Mouse (Mus musculus) heart, embryonic 12.5 days (tissue): ENCODE data around the gene Med27. TPM values are rescaled to one million over a fixed set of nuclear protein-coding genes. Genes with fewer than 3 reads are reported as not detected.
A peak's percentile ranks its signal among the peaks of the same experiment; 100 is the strongest.
"Not testable (repeated sequence)": the region's sequence is repeated elsewhere in the genome, so short reads cannot be mapped to it uniquely, and the experiment has no call there.

Experiments used
- ATAC-seq: fragments of 200-750 bp; cut with Nextera tagmentation; 2 replicates; pipeline ENCODE4 v1.8.0; 2017; ENCODE audit warnings: moderate TSS enrichment, moderate library complexity; ENCODE audit not compliant: insufficient number of reproducible peaks, low FRiP score
- H3K27ac ChIP-seq: fragments of 300-500 bp; sonication (generic); 2 replicates; pipeline ENCODE4 v1.5.1; 2016; ENCODE audit warnings: mild to moderate bottlenecking, moderate library complexity; ENCODE audit not compliant: poor library complexity, severe bottlenecking
- H3K27me3 ChIP-seq: fragments of 300-500 bp; sonication (generic); replicated peaks from 2 replicates; pipeline ENCODE4 v1.6.1; 2016; ENCODE audit warnings: mild to moderate bottlenecking, moderate library complexity
- H3K36me3 ChIP-seq: fragments of 300-500 bp; sonication (generic); 2 replicates; pipeline ENCODE4 v1.6.1; 2016; ENCODE audit warnings: mild to moderate bottlenecking, moderate library complexity
- H3K4me1 ChIP-seq: fragments of 300-500 bp; sonication (generic); replicated peaks from 2 replicates; pipeline ENCODE4 v1.6.1; 2016; ENCODE audit warnings: mild to moderate bottlenecking
- H3K4me2 ChIP-seq: fragments of 300-500 bp; sonication (generic); 2 replicates; pipeline ENCODE4 v1.6.1; 2016; ENCODE audit warnings: mild to moderate bottlenecking, moderate library complexity
- H3K4me3 ChIP-seq: fragments of 300-500 bp; sonication (generic); 2 replicates; pipeline ENCODE4 v1.5.1; 2016; ENCODE audit warnings: mild to moderate bottlenecking
- H3K9ac ChIP-seq: fragments of 300-500 bp; sonication (generic); 2 replicates; pipeline ENCODE4 v1.6.1; 2016; ENCODE audit warnings: mild to moderate bottlenecking, moderate library complexity
- H3K9me3 ChIP-seq: fragments of 300-500 bp; sonication (generic); replicated peaks from 2 replicates; pipeline ENCODE4 v1.6.1; 2016; ENCODE audit warnings: mild to moderate bottlenecking, moderate library complexity
- WGBS: fragments of 180-500 bp; shearing (Covaris S2); methylation state at CpG from one replicate; pipeline ENCODE4 v1.1.7; 2016; 5-methylcytosine and 5-hydroxymethylcytosine counted together
- polyA plus RNA-seq: library from polyadenylated mRNA; unstranded; fragments of >200 nt; fragmentation: Nextera tagmentation; extraction: Ambion mirVana; gene quantifications from 2 replicates; pipeline ENCODE4 v1.2.1, GENCODE M21; 2016

Med27 gene
- polyA plus RNA-seq, 1 experiment from 2014 or later = 33.5 TPM

GRCm38 (mm10) chr2:29523918-29524811 is 177.5 kb downstream of the Med27 start:
- Histone ChIP-seq H3K4me1 (peaks cover 53% of the 10 kb centered on the region), H3K4me3 (no peak overlapping the region), H3K36me3 (no peaks in the 10 kb centered on the region), H3K27me3 (no peaks in the 10 kb centered on the region), H3K9me3 (no peaks in the 10 kb centered on the region), H3K27ac (peak overlapping the region; percentile 34), H3K9ac (no peak overlapping the region), H3K4me2 (no peak overlapping the region)
- peak; percentile 51; the same call in 1 of the 2 replicates for ATAC-seq
- 50% methylated on average over 12 of the region's 12 CpGs for WGBS

- H3K4me1 ChIP-seq = peaks cover 53% of the 10 kb centered on the region
- no peaks in the 10 kb centered on the region for H3K9me3 ChIP-seq
- no peaks in the 10 kb centered on the region for H3K27me3 ChIP-seq
- no peaks in the 10 kb centered on the region for H3K36me3 ChIP-seq
- H3K27ac ChIP-seq = 0 out of 2 replicates have a peak overlapping the region, but pooled peaks have one; percentile 13
- H3K9ac ChIP-seq = no peak overlapping the region
- WGBS = 44% methylated on average over 4 of the region's 4 CpGs
- no peak overlapping the region for H3K4me3 ChIP-seq
- H3K4me2 ChIP-seq = no peak overlapping the region
- no peak for ATAC-seq
Measured at GRCm38 (mm10) chr2:29525273-29525805, 178.7 kb downstream of the Med27 start.

- H3K27me3 ChIP-seq = no peaks in the 10 kb centered on the region
- H3K4me2 ChIP-seq = no peak overlapping the region
- H3K36me3 ChIP-seq = no peaks in the 10 kb centered on the region
- H3K4me1 ChIP-seq = peaks cover 48% of the 10 kb centered on the region
- H3K9ac ChIP-seq = no peak overlapping the region
- H3K27ac ChIP-seq = no peak overlapping the region
- ATAC-seq = no peak; the same call in 1 of the 2 replicates
- 77% methylated on average over 14 of the region's 14 CpGs for WGBS
- H3K4me3 ChIP-seq = no peak overlapping the region
- no peaks in the 10 kb centered on the region for H3K9me3 ChIP-seq
Measured at GRCm38 (mm10) chr2:29526266-29526665, 179.6 kb downstream of the Med27 start.

DNA sequence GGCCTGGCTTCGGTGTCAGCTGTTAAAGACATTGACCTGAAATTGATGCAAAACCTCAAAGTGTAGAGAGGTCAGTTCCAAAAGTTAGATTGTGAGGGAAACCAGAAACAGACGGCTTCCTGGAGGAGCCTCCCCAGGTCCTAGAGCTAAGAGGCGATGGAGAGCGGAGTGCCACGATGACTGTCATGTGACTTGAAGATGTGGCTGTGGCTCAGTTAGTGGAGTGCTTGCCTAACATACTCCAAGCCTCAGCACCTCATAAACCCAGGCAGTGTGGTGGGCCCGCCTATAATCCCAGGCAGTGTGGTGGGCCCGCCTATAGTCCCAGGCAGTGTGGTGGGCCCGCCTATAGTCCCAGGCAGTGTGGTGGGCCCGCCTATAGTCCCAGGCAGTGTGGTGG is 180.9 kb downstream of the Med27 start:
- H3K27ac ChIP-seq, H3K9ac ChIP-seq, H3K36me3 ChIP-seq, H3K4me2 ChIP-seq, ATAC-seq, H3K27me3 ChIP-seq, H3K4me3 ChIP-seq, H3K9me3 ChIP-seq: not testable (repeated sequence)
- WGBS = 74% methylated on average over 9 of the region's 9 CpGs
- H3K4me1 ChIP-seq = peaks cover 43% of the 10 kb centered on the region

DNA sequence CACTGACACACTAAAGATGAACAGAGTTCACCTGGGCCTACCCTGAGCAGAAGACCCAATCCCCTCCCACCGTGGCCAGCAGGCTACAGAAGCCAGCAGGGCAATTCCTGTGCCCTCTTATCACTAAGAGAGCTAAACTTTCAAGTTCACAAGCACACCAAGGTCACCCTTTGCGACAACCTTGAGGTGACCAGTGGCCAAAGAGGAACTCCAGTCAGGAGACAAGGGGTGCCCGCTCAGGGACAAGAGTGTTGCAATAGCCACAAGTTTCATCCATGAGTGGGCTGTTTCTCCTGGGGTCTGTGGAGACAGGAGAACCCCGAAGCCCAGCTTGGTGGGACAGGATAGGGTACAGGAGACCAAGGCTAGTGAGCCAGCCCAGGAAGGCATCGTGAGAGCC is 182.2 kb downstream of the Med27 start:
- Histone ChIP-seq H3K9ac (no peak overlapping the region), H3K4me2 (no peak overlapping the region), H3K27ac (no peak overlapping the region), H3K4me1 (peaks cover 40% of the 10 kb centered on the region), H3K36me3 (no peaks in the 10 kb centered on the region), H3K9me3 (no peaks in the 10 kb centered on the region), H3K4me3 (no peak overlapping the region), H3K27me3 (no peaks in the 10 kb centered on the region)
- ATAC-seq = no peak
- WGBS = 75% methylated on average over 5 of the region's 5 CpGs

DNA sequence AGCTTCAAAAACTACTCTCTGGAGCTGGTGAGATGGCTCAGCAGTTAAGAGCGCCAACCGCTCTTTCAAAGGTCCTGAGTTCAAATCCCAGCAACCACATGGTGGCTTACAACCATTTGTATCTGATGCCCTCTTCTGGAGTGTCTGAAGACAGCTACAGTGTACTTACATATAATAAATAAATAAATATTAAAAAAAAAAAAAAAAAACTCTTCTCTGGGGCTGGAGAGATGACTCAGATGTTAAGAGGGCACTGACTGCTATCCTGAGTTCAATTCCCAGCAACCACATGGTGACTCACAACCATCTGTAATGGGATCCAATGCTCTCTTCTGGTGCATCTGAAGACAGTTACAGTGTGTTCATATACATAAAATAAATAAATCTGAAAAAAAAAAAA is 183.2 kb downstream of the Med27 start:
- peaks cover 36% of the 10 kb centered on the region for H3K4me1 ChIP-seq
- 95% methylated on average over 2 of the region's 2 CpGs for WGBS
- H3K9me3 ChIP-seq, H3K27me3 ChIP-seq, H3K36me3 ChIP-seq, H3K27ac ChIP-seq, H3K9ac ChIP-seq, H3K4me3 ChIP-seq, ATAC-seq, H3K4me2 ChIP-seq: not testable (repeated sequence)

GRCm38 (mm10) chr2:29532173-29532572 is 185.6 kb downstream of the Med27 start:
- no peaks in the 10 kb centered on the region for H3K27me3 ChIP-seq
- no peak overlapping the region for H3K4me2 ChIP-seq
- ATAC-seq = no peak
- no peak overlapping the region for H3K9ac ChIP-seq
- no peak overlapping the region for H3K4me3 ChIP-seq
- H3K9me3 ChIP-seq = no peaks in the 10 kb centered on the region
- H3K4me1 ChIP-seq = peaks cover 40% of the 10 kb centered on the region
- no peaks in the 10 kb centered on the region for H3K36me3 ChIP-seq
- H3K27ac ChIP-seq = no peak overlapping the region
- WGBS = 86% methylated on average over 3 of the region's 3 CpGs

DNA sequence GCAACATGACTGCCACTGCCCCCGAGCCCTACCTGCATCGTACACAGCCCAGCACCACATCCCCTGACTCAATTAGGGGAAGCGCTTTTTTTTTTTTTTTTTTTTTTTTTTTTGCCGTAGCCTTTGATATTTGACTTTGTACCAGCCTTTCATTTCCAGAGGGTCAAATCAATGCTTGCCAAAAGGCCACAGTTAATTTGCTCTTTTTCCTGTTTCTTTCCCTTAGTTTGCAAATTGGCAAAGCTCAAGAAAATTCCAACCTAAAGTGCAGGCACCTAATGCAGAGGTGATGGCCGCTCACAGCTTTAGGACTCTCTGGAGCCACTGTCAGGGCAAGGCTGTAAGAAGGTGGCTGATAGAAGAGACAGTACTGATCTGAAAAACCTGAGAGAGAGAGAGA is 186.3 kb downstream of the Med27 start:
- peaks cover 40% of the 10 kb centered on the region for H3K4me1 ChIP-seq

DNA sequence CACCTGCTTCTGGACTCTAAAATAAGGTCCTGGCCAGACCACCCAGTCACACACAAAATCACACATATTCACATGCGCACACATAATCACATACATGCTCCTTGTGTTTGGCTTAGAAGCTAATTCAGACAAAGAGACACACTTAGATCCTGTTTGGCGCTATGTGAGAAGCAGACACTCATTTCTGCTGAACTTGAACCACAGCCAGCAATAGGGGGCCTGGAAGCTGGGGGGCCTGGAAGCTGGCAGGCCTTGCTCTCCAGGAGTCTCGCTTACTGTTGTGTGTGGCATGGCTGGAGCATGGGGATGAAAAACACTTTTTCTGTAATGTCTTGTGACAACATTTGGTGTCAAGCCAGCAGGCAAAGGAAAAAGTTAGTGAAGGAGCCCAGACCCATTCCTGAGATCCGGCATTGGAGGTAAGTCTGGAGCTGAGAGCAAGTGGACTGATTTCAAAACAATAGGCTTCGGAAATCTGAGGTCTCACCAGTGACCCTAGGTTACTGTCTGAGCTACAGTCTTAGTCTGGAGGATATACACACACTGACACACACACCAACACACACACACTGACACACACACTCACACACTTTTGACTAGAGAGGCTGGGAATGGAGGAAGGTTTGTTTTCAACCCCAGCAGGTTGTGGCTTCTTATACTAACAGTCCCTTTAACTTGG is 189.1 kb downstream of the Med27 start:
- Histone ChIP-seq H3K36me3 (no peaks in the 10 kb centered on the region), H3K9me3 (no peaks in the 10 kb centered on the region), H3K27me3 (peaks cover 5% of the 10 kb centered on the region; the same call in 1 of the 2 replicates), H3K27ac (peak overlapping the region; percentile 63), H3K4me3 (no peak overlapping the region), H3K9ac (no peak overlapping the region), H3K4me1 (peaks cover 34% of the 10 kb centered on the region), H3K4me2 (no peak overlapping the region)
- peak; percentile 66 for ATAC-seq
- WGBS = 62% methylated on average over 5 of the region's 5 CpGs

More for the DNA sequence above, 186.3 kb downstream of the Med27 start:
- Histone ChIP-seq H3K9me3 (no peaks in the 10 kb centered on the region), H3K4me3 (no peak overlapping the region), H3K27me3 (no peaks in the 10 kb centered on the region), H3K27ac (no peak overlapping the region), H3K4me2 (no peak overlapping the region), H3K9ac (no peak overlapping the region), H3K36me3 (no peaks in the 10 kb centered on the region)
- no peak for ATAC-seq
- 79% methylated on average over 5 of the region's 5 CpGs for WGBS

GRCm38 (mm10) chr2:29536481-29536880 is 189.9 kb downstream of the Med27 start:
- H3K9ac ChIP-seq = no peak overlapping the region
- peaks cover 34% of the 10 kb centered on the region for H3K4me1 ChIP-seq
- H3K27me3 ChIP-seq = peaks cover 5% of the 10 kb centered on the region; the same call in 1 of the 2 replicates
- ATAC-seq = no peak
- H3K36me3 ChIP-seq = no peaks in the 10 kb centered on the region
- H3K9me3 ChIP-seq = no peaks in the 10 kb centered on the region
- H3K4me3 ChIP-seq = no peak overlapping the region
- no peak overlapping the region for H3K27ac ChIP-seq
- no peak overlapping the region for H3K4me2 ChIP-seq
- 88% methylated on average over 9 of the region's 9 CpGs for WGBS

- H3K4me1 ChIP-seq = peaks cover 34% of the 10 kb centered on the region
- H3K9me3 ChIP-seq = no peaks in the 10 kb centered on the region
- WGBS = 88% methylated on average over 8 of the region's 8 CpGs
- no peak overlapping the region for H3K4me3 ChIP-seq
- H3K27ac ChIP-seq = no peak overlapping the region
- H3K36me3 ChIP-seq = no peaks in the 10 kb centered on the region
- ATAC-seq = no peak
- H3K27me3 ChIP-seq = peaks cover 5% of the 10 kb centered on the region; the same call in 1 of the 2 replicates
- H3K4me2 ChIP-seq = no peak overlapping the region
- H3K9ac ChIP-seq = no peak overlapping the region
Measured at GRCm38 (mm10) chr2:29537334-29537733, 190.7 kb downstream of the Med27 start.
